Mouse (Mus musculus) C2C12 (cell line): ENCODE measurements at regions not wholly inside any gene's neighbourhood (a gene's known extent, or its start where the extent isn't known, plus 50 kb on each side); places are given as distances from the start of the nearest gene placed in this dataset.

Experiments
- CEBPB ChIP-seq: IDR thresholded peaks from one replicate; pipeline ENCODE4 v1.6.1; 2011; ENCODE audit warnings: low read depth, mild to moderate bottlenecking, control low read depth, moderate library complexity
- CTCF ChIP-seq: IDR thresholded peaks from one replicate; pipeline ENCODE4 v1.5.1; 2011; ENCODE audit not compliant: control insufficient read depth, insufficient read depth, insufficient read length
- FOSL1 ChIP-seq: IDR thresholded peaks from one replicate; pipeline ENCODE4 v1.8.0; 2011; ENCODE audit warnings: mild to moderate bottlenecking, low read length; ENCODE audit not compliant: poor library complexity, insufficient read depth, severe bottlenecking
- MAX ChIP-seq: IDR thresholded peaks from one replicate; pipeline ENCODE4 v1.6.1; 2011; ENCODE audit warnings: mild to moderate bottlenecking, control low read depth
- MYOD1 ChIP-seq: IDR thresholded peaks from one replicate; pipeline ENCODE4 v1.6.1; 2011; ENCODE audit warnings: low read depth; ENCODE audit not compliant: control insufficient read depth, insufficient read length
- MYOG ChIP-seq: IDR thresholded peaks from one replicate; pipeline ENCODE4 v1.6.1; 2011; ENCODE audit not compliant: control insufficient read depth, insufficient read length; ENCODE audit errors: extremely low read depth
- USF1 ChIP-seq: IDR thresholded peaks from one replicate; pipeline ENCODE4 v1.6.1; 2011; ENCODE audit warnings: low read depth, mild to moderate bottlenecking, control low read depth, moderate library complexity

GRCm38 (mm10) chr1:137750894-137751293, 424.6 kb downstream of the Ptprc start:
- TF ChIP-seq CEBPB, result no peak
- no peak for TF ChIP-seq MYOD1
- TF ChIP-seq MAX, result no peak
- no peak for TF ChIP-seq USF1
- no peak for TF ChIP-seq CTCF
- no peak for TF ChIP-seq FOSL1
- TF ChIP-seq MYOG, result no peak
